Mouse (Mus musculus) adrenal gland, postnatal 25 days (tissue): ENCODE results near the gene Slc29a1. TPM values are rescaled to one million over a fixed set of nuclear protein-coding genes. Genes with fewer than 3 reads are reported as not detected.

Experiments
- DNase-seq: peaks from one replicate; pipeline ENCODE4 v3.0.0; 2021; ENCODE audit warnings: mixed read lengths
- total RNA-seq: library from RNA; stranded (reverse); gene quantifications from 2 replicates; pipeline ENCODE4 v1.2.3, GENCODE M21; 2021

Slc29a1 gene
- total RNA-seq, 1 experiment from 2014 or later: 173 TPM

GRCm38 (mm10) chr17:45569999-45570398 is 29.4 kb downstream of the Slc29a1 start:
- no peak for DNase-seq

DNA sequence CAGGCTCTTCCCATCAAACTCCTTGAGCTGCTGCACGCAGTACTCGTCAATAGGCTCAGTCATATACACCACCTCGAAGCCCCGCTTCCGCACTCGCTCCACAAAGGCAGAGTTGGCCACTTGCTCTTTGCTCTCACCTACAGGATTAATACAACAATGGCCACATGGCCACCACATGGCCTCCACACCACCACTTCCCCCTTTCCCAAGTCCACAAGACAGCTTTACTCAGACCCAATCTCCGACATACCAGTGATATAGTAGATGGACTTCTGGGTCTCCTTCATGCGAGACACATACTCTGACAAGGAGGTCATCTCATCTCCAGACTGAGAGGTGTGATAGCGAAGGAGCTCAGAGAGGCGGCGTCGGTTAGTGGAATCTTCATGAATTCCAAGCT is 30.4 kb downstream of the Slc29a1 start:
- DNase-seq: no peak

DNA sequence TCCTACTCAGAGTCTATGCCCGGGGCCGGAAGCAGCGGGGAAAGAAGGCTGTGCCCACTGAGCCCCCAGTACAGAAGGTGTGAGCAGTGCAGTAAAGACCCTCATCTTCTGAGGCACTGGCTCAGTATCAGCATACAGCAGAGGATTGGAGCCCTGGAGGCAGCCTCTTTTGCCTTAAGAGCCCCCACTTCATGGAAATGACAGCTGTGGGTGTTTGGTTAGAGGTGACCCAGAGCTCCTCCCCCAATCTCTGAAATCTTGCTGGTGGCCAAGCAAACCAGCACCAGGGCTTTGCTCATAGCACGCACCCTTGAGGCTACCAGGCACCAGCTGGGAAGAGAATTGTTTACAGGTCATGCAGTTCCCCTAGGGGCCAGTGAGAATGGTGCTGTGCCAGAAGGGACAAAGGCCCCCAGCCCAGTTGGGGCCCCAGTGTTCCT is 32.2 kb downstream of the Slc29a1 start:
- DNase-seq: no peak

DNA sequence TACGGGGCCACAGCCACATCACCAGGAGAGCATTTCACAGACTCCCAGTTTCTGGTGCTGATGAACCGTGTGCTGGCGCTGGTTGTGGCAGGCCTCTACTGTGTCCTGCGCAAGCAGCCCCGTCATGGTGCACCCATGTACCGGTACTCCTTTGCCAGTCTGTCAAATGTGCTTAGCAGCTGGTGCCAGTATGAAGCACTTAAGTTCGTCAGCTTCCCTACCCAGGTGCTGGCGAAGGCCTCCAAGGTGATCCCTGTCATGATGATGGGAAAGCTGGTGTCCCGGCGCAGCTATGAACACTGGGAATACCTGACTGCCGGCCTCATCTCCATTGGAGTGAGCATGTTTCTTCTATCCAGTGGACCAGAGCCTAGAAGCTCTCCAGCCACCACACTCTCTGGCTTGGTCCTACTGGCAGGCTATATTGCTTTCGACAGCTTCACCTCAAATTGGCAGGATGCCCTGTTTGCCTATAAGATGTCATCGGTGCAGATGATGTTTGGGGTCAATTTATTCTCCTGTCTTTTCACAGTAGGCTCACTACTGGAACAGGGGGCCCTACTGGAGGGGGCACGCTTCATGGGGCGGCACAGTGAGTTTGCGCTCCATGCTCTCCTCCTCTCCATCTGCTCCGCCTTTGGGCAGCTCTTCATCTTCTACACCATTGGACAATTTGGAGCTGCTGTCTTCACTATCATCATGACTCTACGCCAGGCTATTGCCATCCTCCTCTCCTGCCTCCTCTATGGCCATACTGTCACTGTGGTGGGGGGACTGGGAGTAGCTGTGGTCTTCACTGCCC is 32.8 kb downstream of the Slc29a1 start:
- no peak for DNase-seq

- no peak for DNase-seq
Measured at GRCm38 (mm10) chr17:45566031-45566359, 33.4 kb downstream of the Slc29a1 start.

DNA sequence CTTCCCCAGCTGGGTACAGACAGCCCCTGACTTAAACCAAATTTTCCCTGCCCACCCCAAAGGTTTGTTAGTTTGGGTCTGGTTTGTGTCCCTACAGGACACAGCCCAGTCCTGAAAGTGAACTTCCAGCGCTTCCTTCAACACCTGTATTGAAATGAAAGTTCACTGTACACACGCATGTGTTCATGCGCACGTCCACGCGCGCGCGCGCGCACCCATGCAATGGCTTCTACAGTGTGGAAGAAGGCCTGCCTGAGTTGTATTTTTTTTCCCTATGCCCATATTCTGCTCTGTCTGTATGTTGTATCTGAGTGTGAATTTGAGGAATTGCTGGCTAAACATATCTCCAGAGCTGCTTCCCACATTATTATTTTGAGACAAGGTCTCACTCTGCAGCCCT is 34.3 kb downstream of the Slc29a1 start:
- no peak for DNase-seq

- no peak for DNase-seq
Measured at GRCm38 (mm10) chr17:45564531-45565084, 34.8 kb downstream of the Slc29a1 start.

- DNase-seq: peak; percentile 97
Measured at GRCm38 (mm10) chr17:45563655-45564530, 35.5 kb downstream of the Slc29a1 start, which contains the start of gene Slc35b2. Gene Slc35b2 (plus strand): TSS chr17:45563874.

GRCm38 (mm10) chr17:45563216-45563615 is 36.2 kb downstream of the Slc29a1 start:
- DNase-seq: no peak

GRCm38 (mm10) chr17:45559732-45560525 is 39.5 kb downstream of the Slc29a1 start:
- DNase-seq: no peak

GRCm38 (mm10) chr17:45557998-45558862 is 41.2 kb downstream of the Slc29a1 start:
- no peak for DNase-seq

- DNase-seq: no peak
Measured at GRCm38 (mm10) chr17:45557246-45557824, 42.1 kb downstream of the Slc29a1 start.

GRCm38 (mm10) chr17:45556514-45557245 is 42.7 kb downstream of the Slc29a1 start:
- DNase-seq: no peak

DNA sequence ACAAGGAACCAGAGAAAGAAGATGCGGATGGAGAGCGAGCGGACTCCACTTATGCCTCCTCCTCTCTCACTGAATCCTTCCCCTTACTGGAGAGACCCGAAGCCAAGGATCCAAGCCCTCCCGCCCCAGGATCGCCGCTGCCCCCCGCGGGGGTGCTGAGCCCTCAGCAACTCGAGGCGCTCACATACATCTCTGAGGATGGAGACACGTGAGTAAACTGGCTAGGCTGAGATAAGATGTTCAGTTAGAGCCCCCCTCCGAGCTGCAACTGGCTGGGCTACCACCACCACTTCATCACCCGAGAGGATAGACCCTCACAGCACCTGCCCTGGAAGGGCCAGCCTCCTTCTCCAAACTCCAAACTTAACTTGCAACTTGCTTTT is 43.3 kb downstream of the Slc29a1 start:
- DNase-seq: no peak

- DNase-seq: peak; percentile 98
Measured at GRCm38 (mm10) chr17:45555452-45556106, 43.8 kb downstream of the Slc29a1 start, which contains the start of gene Nfkbie. Gene Nfkbie (plus strand): TSS chr17:45555703.

DNA sequence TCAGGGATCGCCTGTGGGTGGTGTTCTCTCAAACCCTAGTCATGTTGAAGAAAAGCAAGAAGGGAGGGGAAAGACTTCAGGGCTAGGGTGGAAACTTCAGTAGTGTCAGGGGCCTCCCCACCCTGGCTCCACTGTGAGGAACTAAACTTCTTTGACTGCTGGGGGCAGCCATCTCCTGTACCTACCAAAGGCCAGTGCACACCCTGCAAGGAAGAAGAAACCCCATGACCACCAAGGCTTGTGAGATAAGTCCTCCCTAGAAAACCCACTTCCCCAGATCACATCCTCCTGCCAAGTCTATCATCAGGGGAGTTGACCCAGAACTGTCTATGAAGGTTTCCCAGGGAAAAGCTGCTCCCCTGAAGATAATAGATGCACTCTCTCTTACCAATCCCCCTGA is 45.0 kb downstream of the Slc29a1 start:
- no peak for DNase-seq

DNA sequence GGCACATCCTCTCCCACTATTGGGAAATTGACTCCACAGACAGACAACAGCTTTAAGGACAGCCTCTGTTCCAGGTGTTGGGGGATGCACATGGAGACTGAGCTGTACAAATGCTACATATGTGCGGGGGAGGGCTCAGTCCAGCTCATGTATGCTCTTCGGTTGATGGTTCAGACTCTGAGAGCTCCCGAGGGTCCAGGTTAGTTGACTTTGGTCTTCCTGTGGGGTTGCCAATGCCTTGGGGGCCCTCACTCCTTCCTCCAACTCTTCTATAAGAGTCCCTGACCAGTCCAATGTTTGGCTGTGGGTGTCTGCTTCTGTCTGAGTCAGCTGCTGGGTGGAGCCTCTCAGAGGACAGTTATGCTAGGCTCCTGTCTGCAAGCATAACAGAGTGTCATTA is 46.3 kb downstream of the Slc29a1 start:
- DNase-seq: no peak

GRCm38 (mm10) chr17:45551816-45552451 is 47.5 kb downstream of the Slc29a1 start:
- peak; percentile 74 for DNase-seq

GRCm38 (mm10) chr17:45551249-45551796 is 48.1 kb downstream of the Slc29a1 start:
- DNase-seq: no peak
